Mouse (Mus musculus): Measurements from ENCODE around the gene Cxcr6. TPM values are rescaled to one million over a fixed set of nuclear protein-coding genes. Genes with fewer than 3 reads are reported as not detected.

Cxcr6 gene
- total RNA-seq, 2 experiments from 2014 or later = 5.9 TPM; not detected in 1

Other genes starting within 250 kb of the Cxcr6 start
- 2.5 and 7.1 TPM in 2 replicates for gene Slc6a20b, start 173.9 kb upstream of the Cxcr6 start, total RNA-seq (2015; ENCODE audit: low replicate concordance)
- 3.4 and 5.1 TPM in 2 replicates for gene Slc6a20b, start 173.9 kb upstream of the Cxcr6 start, total RNA-seq (2017; ENCODE audit: low replicate concordance)
- 2.9 and 5.0 TPM in 2 replicates for gene Ccr9, start 128.0 kb upstream of the Cxcr6 start, total RNA-seq (2015; ENCODE audit: low replicate concordance)
- gene Ccr9, start 128.0 kb upstream of the Cxcr6 start, total RNA-seq (2017; ENCODE audit: low replicate concordance) = 1.0 and 1.4 TPM in 2 replicates
- 133 and 154 TPM in 2 replicates for gene Slc6a20a, start 127.6 kb upstream of the Cxcr6 start, total RNA-seq (2015; ENCODE audit: low replicate concordance)
- gene Slc6a20a, start 127.6 kb upstream of the Cxcr6 start, total RNA-seq (2017; ENCODE audit: low replicate concordance) = 73.2 and 116 TPM in 2 replicates
- 18.0 and 35.3 TPM in 2 replicates for gene Lztfl1, start 88.8 kb upstream of the Cxcr6 start, total RNA-seq (2015; ENCODE audit: low replicate concordance)
- 15.4 and 21.2 TPM in 2 replicates for gene Lztfl1, start 88.8 kb upstream of the Cxcr6 start, total RNA-seq (2017; ENCODE audit: low replicate concordance)
- gene Fyco1, start 45.4 kb downstream of the Cxcr6 start, total RNA-seq (2015; ENCODE audit: low replicate concordance) = 21.3 and 21.4 TPM in 2 replicates
- 12.6 and 16.3 TPM in 2 replicates for gene Fyco1, start 45.4 kb downstream of the Cxcr6 start, total RNA-seq (2017; ENCODE audit: low replicate concordance)
- 0.84 TPM in 1 of 2 replicates, not detected in the other for gene Xcr1, start 55.6 kb downstream of the Cxcr6 start, total RNA-seq (2015; ENCODE audit: low replicate concordance)
- gene Xcr1, start 55.6 kb downstream of the Cxcr6 start, total RNA-seq (2017; ENCODE audit: low replicate concordance) = not detected in 2 replicates
- 7.1 and 24.9 TPM in 2 replicates for gene Ccr1, start 162.2 kb downstream of the Cxcr6 start, total RNA-seq (2015; ENCODE audit: low replicate concordance)
- 2.6 and 9.9 TPM in 2 replicates for gene Ccr1, start 162.2 kb downstream of the Cxcr6 start, total RNA-seq (2017; ENCODE audit: low replicate concordance)
- gene Ccr1l1, start 171.9 kb downstream of the Cxcr6 start, total RNA-seq (2015; ENCODE audit: low replicate concordance) = 6.7 TPM in 1 of 2 replicates, not detected in the other
- gene Ccr1l1, start 171.9 kb downstream of the Cxcr6 start, total RNA-seq (2017; ENCODE audit: low replicate concordance) = 1.0 TPM in 1 of 2 replicates, not detected in the other
- gene Ccr3, start 215.5 kb downstream of the Cxcr6 start, total RNA-seq (2015; ENCODE audit: low replicate concordance) = 21.4 and 26.3 TPM in 2 replicates
- gene Ccr3, start 215.5 kb downstream of the Cxcr6 start, total RNA-seq (2017; ENCODE audit: low replicate concordance) = 14.7 and 15.8 TPM in 2 replicates